Mouse (Mus musculus) forebrain, embryonic 12.5 days (tissue): ENCODE results near the gene Olfr150. TPM values are rescaled to one million over a fixed set of nuclear protein-coding genes. Genes with fewer than 3 reads are reported as not detected.
"Not testable (repeated sequence)": the region's sequence is repeated elsewhere in the genome, so short reads cannot be mapped to it uniquely, and the experiment has no call there.

Experiments used
- ATAC-seq: fragments of 200-750 bp; cut with Nextera tagmentation; 2 replicates; pipeline ENCODE4 v1.8.0; 2017; ENCODE audit warnings: moderate TSS enrichment; ENCODE audit not compliant: low FRiP score
- H3K27ac ChIP-seq: fragments of 300-500 bp; sonication (generic); 2 replicates; pipeline ENCODE4 v1.5.1; 2016; ENCODE audit warnings: mild to moderate bottlenecking
- H3K27me3 ChIP-seq: fragments of 300-500 bp; sonication (generic); 2 replicates; pipeline ENCODE4 v1.6.1; 2016; ENCODE audit warnings: mild to moderate bottlenecking
- H3K36me3 ChIP-seq: fragments of 300-500 bp; sonication (generic); replicated peaks from 2 replicates; pipeline ENCODE4 v1.6.1; 2016; ENCODE audit warnings: mild to moderate bottlenecking
- H3K4me1 ChIP-seq: fragments of 300-500 bp; sonication (generic); 2 replicates; pipeline ENCODE4 v1.6.1; 2016
- H3K4me2 ChIP-seq: fragments of 300-500 bp; sonication (generic); 2 replicates; pipeline ENCODE4 v1.6.1; 2016; ENCODE audit warnings: mild to moderate bottlenecking, moderate library complexity
- H3K4me3 ChIP-seq: fragments of 300-500 bp; sonication (generic); replicated peaks from 2 replicates; pipeline ENCODE4 v1.5.1; 2016; ENCODE audit warnings: mild to moderate bottlenecking
- H3K9ac ChIP-seq: fragments of 300-500 bp; sonication (generic); 2 replicates; pipeline ENCODE4 v1.6.1; 2016; ENCODE audit warnings: mild to moderate bottlenecking
- H3K9me3 ChIP-seq: fragments of 300-500 bp; sonication (generic); 2 replicates; pipeline ENCODE4 v1.6.1; 2016
- WGBS: fragments of 180-500 bp; shearing (Covaris S2); methylation state at CpG from one replicate; pipeline ENCODE4 v1.1.7; 2016; 5-methylcytosine and 5-hydroxymethylcytosine counted together
- polyA plus RNA-seq: library from polyadenylated mRNA; unstranded; fragments of >200 nt; fragmentation: Nextera tagmentation; extraction: Ambion mirVana; gene quantifications from 2 replicates; pipeline ENCODE4 v1.2.1, GENCODE M21; 2016

Gene Olfr150
- polyA plus RNA-seq = not detected in 2 replicates

DNA sequence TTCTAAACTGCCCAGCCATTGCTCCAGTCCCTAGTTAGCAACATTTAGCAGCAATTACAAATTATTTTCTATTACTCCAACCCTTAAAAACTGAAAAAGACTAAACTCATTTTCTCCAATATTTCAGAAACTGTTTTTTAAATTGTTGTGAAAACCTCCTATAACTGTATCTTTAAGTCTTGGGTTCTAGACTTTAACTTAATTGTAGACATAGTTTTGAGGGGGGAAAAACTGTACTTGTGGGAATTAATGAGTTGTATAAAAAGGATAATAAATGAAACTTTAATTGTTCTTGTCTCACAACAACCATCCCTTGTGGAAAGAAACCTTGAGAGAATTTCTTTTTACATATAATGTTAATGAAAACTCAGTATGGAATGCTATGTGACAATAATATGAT lies at the start of gene Olfr150:
Gene Olfr150 (plus strand): TSS at position 301 of the 400 bp plus-strand sequence.
- Histone ChIP-seq H3K36me3 (no peaks in the 10 kb centered on the region), H3K4me2 (no peak within 1 kb of the TSS), H3K27me3 (no peaks in the 10 kb centered on the region), H3K9me3 (no peaks in the 10 kb centered on the region), H3K27ac (no peak within 1 kb of the TSS), H3K4me1 (no peaks in the 10 kb centered on the region), H3K9ac (no peak within 1 kb of the TSS), H3K4me3 (no peak within 1 kb of the TSS)
- ATAC-seq = no peak

GRCm38 (mm10) chr9:39701123-39701522 lies 29.7 kb upstream of the Olfr150 start:
- H3K4me2 ChIP-seq, H3K36me3 ChIP-seq, ATAC-seq, H3K9ac ChIP-seq, H3K27me3 ChIP-seq, H3K27ac ChIP-seq, H3K4me3 ChIP-seq, H3K9me3 ChIP-seq, H3K4me1 ChIP-seq: not testable (repeated sequence)
- WGBS = 87% methylated on average over 8 of the region's 8 CpGs

- no peaks in the 10 kb centered on the region for H3K36me3 ChIP-seq
Measured at GRCm38 (mm10) chr9:39707017-39707416, 23.8 kb upstream of the Olfr150 start, which contains the start of gene Olfr149. Gene Olfr149 (minus strand): TSS chr9:39707117.

DNA sequence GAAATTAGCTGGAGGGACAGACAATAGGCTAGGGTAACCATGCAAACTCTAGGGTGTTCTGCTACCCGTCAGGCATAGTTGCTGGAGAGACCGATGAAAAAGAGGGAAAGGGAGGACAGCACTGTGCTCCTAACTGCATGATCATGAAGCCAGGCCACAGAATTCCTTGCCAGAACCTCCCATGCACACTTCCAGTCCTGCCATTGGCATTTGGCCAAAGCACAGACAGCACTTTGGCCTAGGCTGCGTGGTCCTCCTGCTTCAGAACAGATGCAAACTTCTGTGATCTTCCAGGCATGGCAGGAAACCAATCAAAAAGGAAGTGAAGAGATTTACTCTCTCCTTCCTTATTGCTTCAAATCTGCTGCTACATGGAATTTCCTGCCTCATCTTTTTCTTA lies 21.8 kb upstream of the Olfr150 start:
- no peaks in the 10 kb centered on the region for H3K9me3 ChIP-seq
- no peak for ATAC-seq
- 81% methylated on average over 3 of the region's 3 CpGs for WGBS

More at GRCm38 (mm10) chr9:39707017-39707416, 23.8 kb upstream of the Olfr150 start, which contains the start of gene Olfr149:
- no peaks in the 10 kb centered on the region for H3K27me3 ChIP-seq
- no peak for ATAC-seq
- H3K4me1 ChIP-seq = no peaks in the 10 kb centered on the region
- H3K27ac ChIP-seq = no peak within 1 kb of the TSS
- H3K9me3 ChIP-seq = no peaks in the 10 kb centered on the region
- no peak within 1 kb of the TSS for H3K4me3 ChIP-seq
- H3K4me2 ChIP-seq = no peak within 1 kb of the TSS
- H3K9ac ChIP-seq = no peak within 1 kb of the TSS

DNA sequence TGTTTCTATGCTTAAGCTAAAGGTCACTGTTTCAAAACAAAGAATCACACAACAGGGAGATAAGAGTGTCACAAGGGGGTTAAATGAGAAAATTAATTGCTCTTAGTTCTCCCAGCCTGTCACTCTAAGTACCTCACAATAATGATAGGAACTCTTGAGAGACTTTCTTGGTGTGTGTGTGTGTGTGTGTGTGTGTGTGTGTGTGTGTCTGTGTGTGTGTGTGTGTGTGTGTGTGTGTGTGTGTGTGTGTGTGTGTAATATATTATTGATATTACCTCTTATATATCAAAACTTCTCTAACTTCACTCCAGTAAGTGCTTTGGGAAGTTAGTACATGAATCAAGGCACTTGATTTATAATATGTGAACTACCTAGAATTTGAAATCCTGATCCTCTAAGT lies 19.7 kb upstream of the Olfr150 start, which contains the start of gene Olfr965:
Gene Olfr965 (plus strand): TSS at position 301 of the 400 bp plus-strand sequence.
- H3K4me1 ChIP-seq = no peaks in the 10 kb centered on the region
- no peak for ATAC-seq
- H3K9me3 ChIP-seq = no peaks in the 10 kb centered on the region
- H3K9ac ChIP-seq = no peak within 1 kb of the TSS
- H3K4me3 ChIP-seq = no peak within 1 kb of the TSS
- H3K36me3 ChIP-seq = no peaks in the 10 kb centered on the region
- no peaks in the 10 kb centered on the region for H3K27me3 ChIP-seq
- H3K27ac ChIP-seq = no peak within 1 kb of the TSS
- no peak within 1 kb of the TSS for H3K4me2 ChIP-seq

More for the DNA sequence above, 21.8 kb upstream of the Olfr150 start:
- Histone ChIP-seq H3K27me3 (no peaks in the 10 kb centered on the region), H3K9ac (no peak overlapping the region), H3K36me3 (no peaks in the 10 kb centered on the region), H3K27ac (no peak overlapping the region), H3K4me2 (no peak overlapping the region), H3K4me1 (no peaks in the 10 kb centered on the region), H3K4me3 (no peak overlapping the region)

DNA sequence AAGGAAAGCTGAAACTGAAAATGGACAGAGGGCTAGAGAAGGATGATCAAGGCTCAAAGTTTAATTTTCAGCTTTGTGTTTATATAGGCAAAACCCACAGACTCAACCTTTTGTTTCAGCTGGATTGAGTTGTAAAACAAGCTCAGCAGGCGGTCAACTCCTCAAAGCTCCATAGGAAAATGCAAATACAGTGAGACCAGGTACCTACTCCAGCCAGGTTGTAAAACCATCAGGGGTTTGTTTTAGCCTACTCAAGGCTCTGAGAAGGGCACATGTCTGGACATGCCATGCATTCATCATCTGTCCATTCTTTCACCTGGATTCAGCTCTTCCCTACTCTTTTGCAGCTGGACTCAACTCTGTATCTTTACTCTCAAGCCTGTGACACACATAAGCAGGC lies 10.0 kb downstream of the Olfr150 start:
- Histone ChIP-seq H3K27me3 (no peaks in the 10 kb centered on the region), H3K4me1 (no peaks in the 10 kb centered on the region), H3K4me2 (no peak overlapping the region), H3K36me3 (no peaks in the 10 kb centered on the region), H3K9ac (no peak overlapping the region), H3K9me3 (no peaks in the 10 kb centered on the region), H3K27ac (no peak overlapping the region), H3K4me3 (no peak overlapping the region)
- WGBS = 81% methylated on average over 1 of the region's 1 CpGs
- ATAC-seq = no peak

GRCm38 (mm10) chr9:39745949-39746348 lies 15.2 kb downstream of the Olfr150 start, which contains the start of gene Olfr967:
Gene Olfr967 (plus strand): TSS chr9:39746249.
- Histone ChIP-seq H3K36me3 (no peaks in the 10 kb centered on the region), H3K27me3 (no peaks in the 10 kb centered on the region), H3K4me2 (no peak within 1 kb of the TSS), H3K4me1 (no peaks in the 10 kb centered on the region), H3K27ac (no peak within 1 kb of the TSS), H3K4me3 (no peak within 1 kb of the TSS), H3K9ac (no peak within 1 kb of the TSS), H3K9me3 (no peaks in the 10 kb centered on the region)
- ATAC-seq = no peak

- no peak for ATAC-seq
Measured at GRCm38 (mm10) chr9:39746428-39746827, 15.7 kb downstream of the Olfr150 start.

DNA sequence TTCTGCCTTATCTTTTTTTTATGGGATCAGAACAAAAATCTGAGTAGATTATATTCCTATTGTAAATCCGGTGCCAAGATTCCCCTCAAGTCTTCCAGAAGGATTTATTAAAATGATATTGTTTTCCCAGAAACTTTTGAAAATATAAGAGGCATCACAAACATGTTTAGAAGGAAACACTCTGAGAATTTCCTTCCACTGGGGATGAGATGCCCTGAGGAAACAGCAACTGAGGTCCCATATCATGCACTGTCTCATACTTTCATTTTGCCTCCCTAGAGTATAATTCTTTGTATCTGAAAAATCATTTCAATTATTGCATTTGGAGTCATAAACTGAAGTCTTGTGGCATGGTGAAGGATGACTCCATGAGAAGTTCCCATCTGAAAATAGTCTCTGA lies 52.4 kb downstream of the Olfr150 start, which contains the start of gene Olfr968:
Gene Olfr968 (minus strand): TSS at position 101 of the 400 bp plus-strand sequence.
- Histone ChIP-seq H3K9me3 (no peaks in the 10 kb centered on the region), H3K4me3 (no peak within 1 kb of the TSS), H3K36me3 (no peaks in the 10 kb centered on the region), H3K4me1 (no peaks in the 10 kb centered on the region), H3K9ac (no peak within 1 kb of the TSS), H3K27ac (no peak within 1 kb of the TSS), H3K4me2 (no peak within 1 kb of the TSS), H3K27me3 (no peaks in the 10 kb centered on the region)
- ATAC-seq = no peak
- 89% methylated on average over 1 of the region's 1 CpGs for WGBS

More at GRCm38 (mm10) chr9:39746428-39746827, 15.7 kb downstream of the Olfr150 start:
- Histone ChIP-seq H3K4me1 (no peaks in the 10 kb centered on the region), H3K36me3 (no peaks in the 10 kb centered on the region), H3K4me3 (no peak overlapping the region), H3K27me3 (no peaks in the 10 kb centered on the region), H3K9ac (no peak overlapping the region), H3K27ac (no peak overlapping the region), H3K9me3 (no peaks in the 10 kb centered on the region), H3K4me2 (no peak overlapping the region)
- 83% methylated on average over 1 of the region's 1 CpGs for WGBS

Other genes starting within 250 kb of the Olfr150 start
- gene Olfr44, start 237.0 kb upstream of the Olfr150 start, polyA plus RNA-seq = not detected in 2 replicates
- gene Olfr957, start 215.2 kb upstream of the Olfr150 start, polyA plus RNA-seq = 0.13 TPM in 1 of 2 replicates, not detected in the other
- not detected in 2 replicates for gene Olfr958, start 176.9 kb upstream of the Olfr150 start, polyA plus RNA-seq
- not detected in 2 replicates for gene Olfr959, start 155.4 kb upstream of the Olfr150 start, polyA plus RNA-seq
- gene AW551984, start 126.6 kb upstream of the Olfr150 start, polyA plus RNA-seq = 23.6 and 24.7 TPM in 2 replicates
- gene Olfr148, start 120.3 kb upstream of the Olfr150 start, polyA plus RNA-seq = not detected in 2 replicates
- not detected in 2 replicates for gene Olfr960, start 109.6 kb upstream of the Olfr150 start, polyA plus RNA-seq
- not detected in 2 replicates for gene Olfr961, start 85.9 kb upstream of the Olfr150 start, polyA plus RNA-seq
- not detected in 2 replicates for gene Olfr963, start 63.8 kb upstream of the Olfr150 start, polyA plus RNA-seq
- not detected in 2 replicates for gene Olfr149, start 23.9 kb upstream of the Olfr150 start, polyA plus RNA-seq
- not detected in 2 replicates for gene Olfr965, start 19.6 kb upstream of the Olfr150 start, polyA plus RNA-seq
- gene Olfr967, start 15.3 kb downstream of the Olfr150 start, polyA plus RNA-seq = not detected in 2 replicates
- not detected in 2 replicates for gene Olfr968, start 52.3 kb downstream of the Olfr150 start, polyA plus RNA-seq
- not detected in 2 replicates for gene Olfr969, start 60.0 kb downstream of the Olfr150 start, polyA plus RNA-seq
- gene Olfr970, start 77.9 kb downstream of the Olfr150 start, polyA plus RNA-seq = not detected in 2 replicates
- gene Olfr971, start 105.9 kb downstream of the Olfr150 start, polyA plus RNA-seq = not detected in 2 replicates
- not detected in 2 replicates for gene Olfr972, start 135.4 kb downstream of the Olfr150 start, polyA plus RNA-seq
- not detected in 2 replicates for gene Olfr229, start 176.4 kb downstream of the Olfr150 start, polyA plus RNA-seq
- gene Olfr974, start 206.5 kb downstream of the Olfr150 start, polyA plus RNA-seq = not detected in 2 replicates
- 0.06 TPM in 1 of 2 replicates, not detected in the other for gene Olfr975, start 221.1 kb downstream of the Olfr150 start, polyA plus RNA-seq
- not detected in 2 replicates for gene Olfr976, start 230.2 kb downstream of the Olfr150 start, polyA plus RNA-seq